Mouse (Mus musculus) adrenal gland, adult 18-20 months (tissue): ENCODE results near the gene Usp6nl. TPM values are rescaled to one million over a fixed set of nuclear protein-coding genes. Genes with fewer than 3 reads are reported as not detected.

Experiments used
- total RNA-seq, 2 experiments: library from RNA; stranded (reverse); gene quantifications; 1 replicate in 1 of 2; 2 replicates in 1 of 2; pipeline ENCODE4 v1.2.3; 2021

Gene Usp6nl
- total RNA-seq, 2 experiments from 2014 or later: 20.0 to 41.5 TPM

Other genes with a start within 250 kb of the Usp6nl start
- gene Proser2, start 192.5 kb upstream of the Usp6nl start, total RNA-seq: 10 to 100 TPM; 14.0 to 21.6 TPM
- gene Echdc3, start 109.6 kb upstream of the Usp6nl start, total RNA-seq: 10 to 100 TPM; 46.9 to 75.4 TPM